Mouse (Mus musculus) heart, embryonic 10.5 days (tissue): ENCODE measurements around the gene Pdcd2l. TPM values are rescaled to one million over a fixed set of nuclear protein-coding genes. Genes with fewer than 3 reads are reported as not detected.
A peak's percentile ranks its signal among the peaks of the same experiment; 100 is the strongest.
"Not testable (repeated sequence)": the region's sequence is repeated elsewhere in the genome, so short reads cannot be mapped to it uniquely, and the experiment has no call there.

Source experiments
- DNase-seq: peaks from one replicate; pipeline ENCODE4 v3.0.0-alpha.2; 2017; ENCODE audit warnings: low spot score
- H3K27ac ChIP-seq: fragments of 300-500 bp; sonication (generic); 2 replicates; pipeline ENCODE4 v1.5.1; 2016; ENCODE audit warnings: mild to moderate bottlenecking
- H3K27me3 ChIP-seq: fragments of 300-500 bp; sonication (generic); 2 replicates; pipeline ENCODE4 v1.6.1; 2016; ENCODE audit warnings: mild to moderate bottlenecking; ENCODE audit not compliant: poor library complexity, insufficient read depth, severe bottlenecking
- H3K36me3 ChIP-seq: fragments of 300-500 bp; sonication (generic); 2 replicates; pipeline ENCODE4 v1.6.1; 2016; ENCODE audit warnings: mild to moderate bottlenecking, moderate library complexity
- H3K4me1 ChIP-seq: fragments of 300-500 bp; sonication (generic); 2 replicates; pipeline ENCODE4 v1.6.1; 2016; ENCODE audit warnings: mild to moderate bottlenecking
- H3K4me3 ChIP-seq: fragments of 300-500 bp; sonication (generic); 2 replicates; pipeline ENCODE4 v1.5.1; 2016; ENCODE audit warnings: mild to moderate bottlenecking, moderate library complexity
- H3K9me3 ChIP-seq: fragments of 300-500 bp; sonication (generic); 2 replicates; pipeline ENCODE4 v1.6.1; 2016; ENCODE audit warnings: mild to moderate bottlenecking, moderate library complexity
- WGBS: fragments of 180-500 bp; shearing (Covaris S2); methylation state at CpG from one replicate; pipeline ENCODE4 v1.1.7; 2016; 5-methylcytosine and 5-hydroxymethylcytosine counted together
- polyA plus RNA-seq: library from polyadenylated mRNA; unstranded; fragments of >200 nt; fragmentation: Nextera tagmentation; extraction: Ambion mirVana; gene quantifications from 2 replicates; pipeline ENCODE4 v1.2.1, GENCODE M21; 2016

Gene Pdcd2l
- polyA plus RNA-seq, 1 experiment from 2014 or later = 67.5 TPM

DNA sequence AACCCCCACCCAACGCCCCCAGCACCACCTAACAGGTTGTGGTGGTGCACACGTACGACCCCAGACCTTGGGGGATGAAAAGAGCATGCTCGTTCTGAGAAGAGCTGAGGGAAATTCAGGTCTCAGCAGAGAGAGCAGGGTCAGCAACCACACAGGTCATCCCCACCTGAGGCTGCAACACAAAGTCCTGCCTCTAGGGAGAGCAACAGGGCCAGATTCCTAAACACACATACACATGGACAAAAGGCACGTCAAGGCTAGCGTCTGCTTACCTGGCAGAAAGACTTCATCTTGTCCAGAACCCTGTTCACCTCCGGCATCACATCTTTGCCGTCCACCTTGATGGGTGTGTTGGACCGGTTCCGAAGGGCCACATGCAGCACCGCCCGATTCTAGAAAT, 30.4 kb upstream of the Pdcd2l start:
- H3K27ac ChIP-seq = no peak overlapping the region; the same call in 1 of the 2 replicates
- H3K27me3 ChIP-seq = no peaks in the 10 kb centered on the region
- H3K9me3 ChIP-seq = no peaks in the 10 kb centered on the region
- peaks cover 43% of the 10 kb centered on the region for H3K4me1 ChIP-seq
- 88% methylated on average over 12 of the region's 12 CpGs for WGBS
- peak overlapping the region; percentile 3; the same call in 1 of the 2 replicates for H3K4me3 ChIP-seq
- DNase-seq = no peak
- peaks cover 71% of the 10 kb centered on the region for H3K36me3 ChIP-seq

- H3K27me3 ChIP-seq = no peaks in the 10 kb centered on the region
- H3K27ac ChIP-seq = no peak overlapping the region
- DNase-seq = no peak
- peaks cover 79% of the 10 kb centered on the region for H3K36me3 ChIP-seq
- peaks cover 43% of the 10 kb centered on the region for H3K4me1 ChIP-seq
- H3K4me3 ChIP-seq = peak overlapping the region; percentile 15; the same call in 1 of the 2 replicates
- H3K9me3 ChIP-seq = no peaks in the 10 kb centered on the region
- 79% methylated on average over 8 of the region's 8 CpGs for WGBS
Observed at GRCm38 (mm10) chr7:34226086-34226485, 29.6 kb upstream of the Pdcd2l start.

- no peak overlapping the region for H3K4me3 ChIP-seq
- DNase-seq = no peak
- no peaks in the 10 kb centered on the region for H3K9me3 ChIP-seq
- peaks cover 96% of the 10 kb centered on the region for H3K36me3 ChIP-seq
- H3K4me1 ChIP-seq = peaks cover 34% of the 10 kb centered on the region
- no peak overlapping the region for H3K27ac ChIP-seq
- H3K27me3 ChIP-seq = no peaks in the 10 kb centered on the region
- WGBS = 93% methylated on average over 6 of the region's 6 CpGs
Observed at GRCm38 (mm10) chr7:34224308-34224707, 27.8 kb upstream of the Pdcd2l start.

- H3K4me1 ChIP-seq = peaks cover 14% of the 10 kb centered on the region
- no peaks in the 10 kb centered on the region for H3K9me3 ChIP-seq
- WGBS = 91% methylated on average over 10 of the region's 10 CpGs
- no peak overlapping the region for H3K4me3 ChIP-seq
- DNase-seq = no peak
- H3K27ac ChIP-seq = no peak overlapping the region
- peaks cover 100% of the 10 kb centered on the region for H3K36me3 ChIP-seq
- no peaks in the 10 kb centered on the region for H3K27me3 ChIP-seq
Observed at GRCm38 (mm10) chr7:34222340-34222739, 25.9 kb upstream of the Pdcd2l start.

DNA sequence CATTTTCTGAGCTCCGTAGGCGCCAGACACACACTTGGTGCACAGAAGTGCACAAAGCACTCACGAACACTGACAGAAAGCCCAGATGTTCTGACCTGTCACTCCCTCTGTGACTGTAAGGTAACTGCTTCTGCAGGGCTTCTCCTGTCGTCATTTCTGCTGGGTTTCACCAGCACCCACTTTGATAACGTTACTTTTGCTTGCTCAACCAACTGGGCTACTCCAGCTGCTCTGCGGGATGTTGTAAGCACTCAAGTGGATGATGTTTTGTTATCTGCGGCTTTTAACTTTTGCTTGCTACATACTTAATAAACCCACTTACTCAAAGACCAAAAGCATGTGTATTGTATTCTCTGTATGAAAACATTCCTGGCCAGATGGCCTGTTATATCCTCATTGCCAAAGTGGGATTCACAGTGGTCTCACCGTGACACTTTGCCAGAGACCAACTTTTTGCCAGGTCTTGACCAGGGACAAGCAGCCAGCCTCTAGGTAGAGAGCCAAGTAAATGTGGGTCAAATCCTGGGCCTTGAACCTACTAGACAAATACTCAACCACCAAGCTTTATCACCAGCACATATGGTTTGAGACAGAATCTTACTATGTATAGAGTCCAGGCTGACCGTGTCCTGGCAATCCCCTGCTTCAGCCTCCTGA, 25.3 kb upstream of the Pdcd2l start:
- WGBS = 86% methylated on average over 9 of the region's 9 CpGs
- Histone ChIP-seq H3K36me3 (peaks cover 100% of the 10 kb centered on the region), H3K4me3 (no peak overlapping the region), H3K4me1 (peaks cover 8% of the 10 kb centered on the region; the same call in 1 of the 2 replicates), H3K27ac (no peak overlapping the region), H3K9me3 (no peaks in the 10 kb centered on the region), H3K27me3 (no peaks in the 10 kb centered on the region)
- DNase-seq = no peak

DNA sequence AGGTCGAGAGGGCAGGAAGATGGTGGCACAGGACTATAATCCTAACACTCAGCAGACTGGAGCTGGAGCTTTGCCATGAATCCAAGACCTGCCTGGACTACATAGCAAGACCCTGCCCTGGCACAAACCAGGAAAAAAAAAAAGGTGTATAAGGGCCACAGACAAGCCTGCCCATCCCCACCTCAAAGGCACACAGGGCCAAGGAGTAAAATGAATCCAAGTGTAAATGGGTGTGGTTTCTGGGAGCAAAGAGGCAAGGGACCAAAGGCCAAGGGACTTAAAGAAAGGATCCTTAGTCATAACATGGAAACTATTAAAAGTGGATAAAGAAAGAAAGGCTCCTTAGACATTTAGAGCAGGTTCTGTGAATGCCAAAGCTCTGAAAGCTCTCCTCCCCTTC, 22.0 kb upstream of the Pdcd2l start:
- peaks cover 100% of the 10 kb centered on the region for H3K36me3 ChIP-seq
- 79% methylated on average over 1 of the region's 1 CpGs for WGBS
- no peak overlapping the region for H3K4me3 ChIP-seq
- H3K27ac ChIP-seq = no peak overlapping the region
- DNase-seq = no peak
- H3K9me3 ChIP-seq = no peaks in the 10 kb centered on the region
- H3K4me1 ChIP-seq = no peaks in the 10 kb centered on the region
- no peaks in the 10 kb centered on the region for H3K27me3 ChIP-seq

DNA sequence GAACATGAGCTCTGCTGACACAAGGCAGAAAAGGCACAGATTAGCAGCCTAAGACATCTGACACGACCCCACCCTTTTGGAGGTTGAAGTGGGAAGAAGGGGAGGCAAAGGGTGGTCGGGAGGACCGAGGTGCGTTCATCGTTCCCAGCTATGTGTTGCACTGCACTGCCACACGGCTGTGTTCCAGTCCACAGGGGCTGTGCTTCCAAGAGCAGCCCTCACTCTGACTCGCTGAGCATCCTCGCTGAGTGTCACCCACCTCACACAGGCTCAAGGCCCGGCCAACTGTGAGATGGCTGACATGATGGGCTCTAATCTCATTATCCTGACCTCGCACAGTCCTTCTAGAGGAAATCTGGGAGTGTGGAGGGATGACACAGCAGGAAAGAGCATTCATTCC, 20.0 kb upstream of the Pdcd2l start:
- WGBS = 90% methylated on average over 10 of the region's 10 CpGs
- Histone ChIP-seq H3K27ac (no peak overlapping the region), H3K27me3 (no peaks in the 10 kb centered on the region), H3K4me1 (no peaks in the 10 kb centered on the region), H3K4me3 (no peak overlapping the region), H3K9me3 (no peaks in the 10 kb centered on the region), H3K36me3 (peaks cover 100% of the 10 kb centered on the region)
- no peak for DNase-seq

DNA sequence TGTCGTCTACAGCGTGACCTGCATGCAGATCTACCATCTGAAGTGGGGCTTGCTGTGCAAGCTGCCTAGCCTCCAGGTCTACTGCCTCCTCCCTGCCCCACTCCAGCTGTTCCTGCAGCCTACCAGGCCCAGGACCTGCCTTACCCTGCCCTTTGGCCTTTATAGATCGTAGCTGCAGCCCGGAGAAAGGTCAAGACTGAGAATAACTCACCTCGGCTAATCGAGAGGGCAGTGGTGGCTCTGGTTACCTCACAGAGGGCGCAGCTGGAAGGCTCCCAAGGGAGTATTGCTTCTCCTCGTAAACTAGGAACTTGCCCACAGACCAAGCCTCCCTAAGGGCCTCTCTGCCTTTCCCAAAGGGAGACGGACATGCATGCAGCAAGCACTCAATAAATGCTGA, 19.0 kb upstream of the Pdcd2l start:
- no peak for DNase-seq
- H3K36me3 ChIP-seq = peaks cover 100% of the 10 kb centered on the region
- 87% methylated on average over 9 of the region's 9 CpGs for WGBS

GRCm38 (mm10) chr7:34214644-34215043, 18.2 kb upstream of the Pdcd2l start:
- 0 out of 2 replicates have a peak, but pooled peaks cover 3% of the 10 kb centered on the region for H3K4me1 ChIP-seq
- peaks cover 100% of the 10 kb centered on the region for H3K36me3 ChIP-seq
- H3K9me3 ChIP-seq = no peaks in the 10 kb centered on the region
- DNase-seq = no peak
- no peaks in the 10 kb centered on the region for H3K27me3 ChIP-seq
- no peak overlapping the region for H3K4me3 ChIP-seq
- 90% methylated on average over 8 of the region's 8 CpGs for WGBS
- H3K27ac ChIP-seq = no peak overlapping the region

More for the DNA sequence above, 19.0 kb upstream of the Pdcd2l start:
- H3K27ac ChIP-seq = no peak overlapping the region
- H3K4me1 ChIP-seq = 0 out of 2 replicates have a peak, but pooled peaks cover 3% of the 10 kb centered on the region
- H3K9me3 ChIP-seq = no peaks in the 10 kb centered on the region
- H3K27me3 ChIP-seq = no peaks in the 10 kb centered on the region
- H3K4me3 ChIP-seq = no peak overlapping the region

DNA sequence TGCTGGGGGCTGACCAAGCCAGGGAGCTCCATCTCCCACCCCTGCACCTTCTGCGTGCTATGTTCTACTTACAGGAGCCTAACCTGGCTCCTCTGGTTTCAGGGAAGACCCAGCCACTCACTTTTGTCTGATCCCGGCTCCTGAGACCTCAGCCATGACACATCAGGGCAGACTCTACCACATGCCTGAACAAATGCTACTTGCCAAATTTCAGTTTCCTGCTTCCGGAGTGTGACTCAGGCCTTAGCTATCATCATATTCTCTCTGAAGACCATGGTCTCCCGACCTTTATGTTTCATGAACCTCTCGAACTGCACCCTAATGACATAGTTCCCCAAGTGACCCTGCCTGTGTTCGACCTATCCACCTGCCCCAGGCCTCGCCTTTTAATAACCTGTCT, 16.8 kb upstream of the Pdcd2l start:
- Histone ChIP-seq H3K9me3 (no peaks in the 10 kb centered on the region), H3K36me3 (peaks cover 100% of the 10 kb centered on the region), H3K4me1 (0 out of 2 replicates have a peak, but pooled peaks cover 3% of the 10 kb centered on the region), H3K27ac (no peak overlapping the region), H3K4me3 (no peak overlapping the region), H3K27me3 (no peaks in the 10 kb centered on the region)
- 85% methylated on average over 7 of the region's 7 CpGs for WGBS
- DNase-seq = no peak

DNA sequence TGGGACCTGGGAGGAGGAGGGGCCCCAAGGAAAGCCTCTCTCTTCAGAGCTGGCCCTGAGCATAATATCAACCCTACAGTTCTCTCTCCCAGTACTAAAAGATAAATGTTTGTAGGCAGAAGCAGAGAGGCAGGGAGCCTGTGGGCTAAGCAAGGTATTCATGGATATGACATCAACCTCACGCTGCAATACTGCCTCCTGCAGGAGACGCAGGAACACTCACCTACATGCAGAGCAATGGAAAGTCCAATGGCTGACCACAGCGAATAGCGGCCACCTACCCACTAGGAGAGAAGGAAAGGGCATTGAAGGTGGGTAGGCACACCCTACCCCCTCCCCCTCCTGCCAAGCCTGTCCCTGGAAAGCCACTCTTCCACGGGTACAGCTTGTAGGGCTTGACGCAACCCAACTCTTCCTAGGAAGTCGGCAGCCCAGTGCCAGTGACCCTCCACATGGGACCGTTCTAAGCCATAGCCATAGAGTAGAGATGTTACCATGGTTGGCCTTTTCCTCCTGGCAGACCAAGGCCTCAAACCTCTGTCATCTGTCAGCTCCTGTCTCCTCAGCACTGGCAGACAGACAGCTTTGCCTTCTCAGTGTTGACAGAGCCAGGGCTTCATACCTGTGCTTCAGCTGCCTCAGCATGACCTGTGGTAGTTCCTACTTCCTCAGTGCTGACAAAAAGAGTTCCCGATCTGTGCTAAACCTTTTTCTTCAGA, 11.7 kb upstream of the Pdcd2l start:
- WGBS = 93% methylated on average over 9 of the region's 9 CpGs
- Histone ChIP-seq H3K4me1 (0 out of 2 replicates have a peak, but pooled peaks cover 3% of the 10 kb centered on the region), H3K36me3 (peaks cover 100% of the 10 kb centered on the region), H3K27me3 (no peaks in the 10 kb centered on the region), H3K9me3 (no peaks in the 10 kb centered on the region), H3K4me3 (no peak overlapping the region), H3K27ac (no peak overlapping the region)
- DNase-seq = no peak

DNA sequence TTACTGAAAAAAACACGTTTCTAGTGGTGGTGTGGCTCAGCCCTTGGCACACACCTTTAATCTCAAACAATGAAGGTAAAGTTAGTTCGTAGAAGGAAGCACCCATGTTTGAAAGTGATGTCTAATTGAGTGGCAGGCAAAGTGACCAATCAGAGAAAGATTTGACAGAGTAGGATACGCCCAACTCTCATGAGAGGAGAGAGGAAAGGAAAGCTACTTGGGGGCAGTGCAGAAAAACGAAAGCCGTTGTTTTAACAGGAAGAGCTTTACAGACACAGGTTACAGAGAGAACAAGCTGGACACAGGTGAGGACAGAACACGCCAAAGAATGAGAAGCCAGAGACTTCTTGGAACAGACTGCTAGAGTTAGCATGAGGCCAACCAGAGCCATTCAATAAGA, 9.9 kb upstream of the Pdcd2l start:
- Histone ChIP-seq H3K9me3 (no peaks in the 10 kb centered on the region), H3K36me3 (peaks cover 100% of the 10 kb centered on the region), H3K27me3 (no peaks in the 10 kb centered on the region), H3K4me3 (no peak overlapping the region), H3K4me1 (0 out of 2 replicates have a peak, but pooled peaks cover 3% of the 10 kb centered on the region), H3K27ac (no peak overlapping the region)
- no peak for DNase-seq
- WGBS = 92% methylated on average over 6 of the region's 6 CpGs

- 95% methylated on average over 10 of the region's 10 CpGs for WGBS
- not testable (repeated sequence) for H3K9me3 ChIP-seq
Observed at GRCm38 (mm10) chr7:34202147-34202546, 5.7 kb upstream of the Pdcd2l start.

More at GRCm38 (mm10) chr7:34202147-34202546, 5.7 kb upstream of the Pdcd2l start:
- H3K4me3 ChIP-seq, DNase-seq, H3K4me1 ChIP-seq, H3K27me3 ChIP-seq, H3K27ac ChIP-seq: not testable (repeated sequence)
- peaks cover 69% of the 10 kb centered on the region for H3K36me3 ChIP-seq
